Mouse (Mus musculus) embryonic fibroblast, embryonic 13.5 days (primary cell): ENCODE measurements around the gene Rtl4. TPM values are rescaled to one million over a fixed set of nuclear protein-coding genes. Genes with fewer than 3 reads are reported as not detected.

ENCODE experiments used
- H3K27ac ChIP-seq: 2 replicates; pipeline ENCODE4 v1.5.1; 2012; ENCODE audit warnings: low read length, control low read depth, inconsistent platforms; ENCODE audit not compliant: insufficient read depth
- H3K4me1 ChIP-seq: 2 replicates; pipeline ENCODE4 v1.6.1; 2011; ENCODE audit warnings: low read length; ENCODE audit not compliant: control insufficient read depth, insufficient read depth
- H3K4me3 ChIP-seq: 2 replicates; pipeline ENCODE4 v1.5.1; 2011; ENCODE audit warnings: mild to moderate bottlenecking, control low read depth, low read length; ENCODE audit not compliant: insufficient read depth
- CTCF ChIP-seq: IDR thresholded peaks from 2 replicates; pipeline ENCODE4 v1.5.1; 2011; ENCODE audit warnings: mild to moderate bottlenecking, control low read depth, low read length, moderate library complexity, borderline replicate concordance; ENCODE audit not compliant: insufficient read depth
- POLR2A ChIP-seq: IDR thresholded peaks from 2 replicates; pipeline ENCODE4 v1.6.1; 2011; ENCODE audit warnings: low read depth, mild to moderate bottlenecking, control low read depth, low read length, moderate library complexity
- polyA plus RNA-seq: library from polyadenylated mRNA; stranded (reverse); fragments of >200 nt; gene quantifications from 2 replicates; pipeline ENCODE4 v1.2.4, GENCODE M21; 2011; ENCODE audit warnings: low read depth; ENCODE audit not compliant: missing spikeins, insufficient read length

Rtl4 gene
- polyA plus RNA-seq, 1 experiment, result not detected

DNA sequence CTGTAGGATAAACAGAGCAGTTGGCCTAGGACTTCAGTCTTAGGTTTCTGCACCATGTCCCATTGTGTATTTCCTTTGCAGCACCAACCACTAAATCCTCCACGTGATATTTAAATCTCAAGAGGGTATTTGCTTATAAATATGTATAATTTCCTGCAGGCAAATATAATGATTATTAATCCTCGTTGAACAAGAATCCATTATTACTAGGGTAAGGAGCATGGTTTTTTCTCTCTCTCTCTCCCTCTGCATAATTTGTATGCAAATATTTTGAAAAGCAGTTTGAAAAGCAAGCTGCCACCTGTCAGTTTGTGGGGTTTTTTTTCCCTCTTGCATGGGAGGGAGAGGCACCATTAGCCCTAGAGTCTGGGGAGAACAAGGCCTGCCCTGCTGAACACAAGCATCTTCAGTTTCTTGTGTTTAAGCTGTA, 376.8 kb downstream of the Rtl4 start:
- H3K4me3 ChIP-seq, result no peak overlapping the region
- no peaks in the 10 kb centered on the region for H3K4me1 ChIP-seq
- no peak for TF ChIP-seq CTCF
- no peak for TF ChIP-seq POLR2A
- H3K27ac ChIP-seq, result no peak overlapping the region

DNA sequence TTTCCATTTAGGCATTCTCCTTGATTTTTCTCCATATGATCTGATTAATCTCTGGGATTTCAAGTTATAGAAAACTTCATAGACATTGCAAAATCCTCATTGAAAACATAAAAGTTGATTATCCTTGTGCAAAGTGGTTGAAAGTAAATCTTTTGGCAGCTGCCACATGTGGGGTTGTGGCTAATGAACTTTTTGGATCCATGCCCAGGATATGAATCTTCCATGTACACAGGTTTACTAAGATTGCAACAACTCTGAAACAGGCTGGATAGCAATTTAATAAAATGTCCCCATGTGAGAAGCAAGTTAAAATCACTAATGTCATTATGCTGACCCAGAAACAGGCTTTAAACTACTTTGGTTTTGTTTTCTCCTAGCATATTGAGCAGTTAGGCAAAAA, 401.1 kb downstream of the Rtl4 start:
- H3K4me1 ChIP-seq, result no peaks in the 10 kb centered on the region
- no peak overlapping the region for H3K27ac ChIP-seq
- no peak overlapping the region for H3K4me3 ChIP-seq
- TF ChIP-seq CTCF, result no peak
- no peak for TF ChIP-seq POLR2A

GRCm38 (mm10) chrX:145090360-145090759, 401.7 kb downstream of the Rtl4 start:
- H3K4me3 ChIP-seq, result no peak overlapping the region
- H3K27ac ChIP-seq, result no peak overlapping the region
- no peaks in the 10 kb centered on the region for H3K4me1 ChIP-seq
- TF ChIP-seq POLR2A (no peak), CTCF (no peak)

- Histone ChIP-seq H3K27ac (no peak overlapping the region), H3K4me3 (no peak overlapping the region), H3K4me1 (no peaks in the 10 kb centered on the region)
- TF ChIP-seq CTCF, result no peak
- TF ChIP-seq POLR2A, result no peak
These were observed 402.3 kb downstream of the Rtl4 start for GRCm38 (mm10) chrX:145090964-145091363.

Other genes starting within 250 kb of the Rtl4 start
- gene Trpc5os, start 232.3 kb upstream of the Rtl4 start, polyA plus RNA-seq, result not detected in 2 replicates
- gene Trpc5, start 727 bp upstream of the Rtl4 start, polyA plus RNA-seq, result not detected in 2 replicates